Mouse (Mus musculus) lung, embryonic 16.5 days (tissue): ENCODE measurements around the gene Tlr9. TPM values are rescaled to one million over a fixed set of nuclear protein-coding genes. Genes with fewer than 3 reads are reported as not detected.
A peak's percentile ranks its signal among the peaks of the same experiment; 100 is the strongest.

ENCODE experiments used
- ATAC-seq: fragments of 200-750 bp; cut with Nextera tagmentation; 2 replicates; pipeline ENCODE4 v1.8.0; 2017; ENCODE audit warnings: low read depth, mild to moderate bottlenecking, moderate library complexity
- H3K27ac ChIP-seq: fragments of 300-500 bp; sonication (generic); 2 replicates; pipeline ENCODE4 v1.5.1; 2014; ENCODE audit warnings: mild to moderate bottlenecking, control low read depth, low read length
- H3K27me3 ChIP-seq: fragments of 300-500 bp; sonication (generic); 2 replicates; pipeline ENCODE4 v1.6.1; 2014; ENCODE audit warnings: low read depth, low read length, mixed read lengths; ENCODE audit not compliant: control insufficient read depth, insufficient read depth
- H3K36me3 ChIP-seq: fragments of 300-500 bp; sonication (generic); 2 replicates; pipeline ENCODE4 v1.6.1; 2014; ENCODE audit warnings: low read length; ENCODE audit not compliant: control insufficient read depth, insufficient read depth
- H3K4me1 ChIP-seq: fragments of 300-500 bp; sonication (generic); replicated peaks from 2 replicates; pipeline ENCODE4 v1.6.1; 2014; ENCODE audit warnings: low read length, mixed read lengths; ENCODE audit not compliant: control insufficient read depth, insufficient read depth
- H3K4me2 ChIP-seq: fragments of 300-500 bp; sonication (generic); 2 replicates; pipeline ENCODE4 v1.6.1; 2014; ENCODE audit warnings: low read depth, low read length, control low read depth
- H3K4me3 ChIP-seq: fragments of 300-500 bp; sonication (generic); 2 replicates; pipeline ENCODE4 v1.5.1; 2014; ENCODE audit warnings: mild to moderate bottlenecking, low read length, control low read depth
- H3K9ac ChIP-seq: fragments of 300-500 bp; sonication (generic); 2 replicates; pipeline ENCODE4 v1.6.1; 2014; ENCODE audit warnings: low read length, control low read depth
- H3K9me3 ChIP-seq: fragments of 300-500 bp; sonication (generic); 2 replicates; pipeline ENCODE4 v1.6.1; 2016; ENCODE audit warnings: low read length; ENCODE audit not compliant: control insufficient read depth
- WGBS: fragments of 180-500 bp; shearing (Covaris S2); extraction: QIAGEN DNeasy Blood & Tissue Kit; methylation state at CpG from one replicate; pipeline ENCODE4 v1.1.7; 2014; 5-methylcytosine and 5-hydroxymethylcytosine counted together
- polyA plus RNA-seq: library from polyadenylated mRNA; unstranded; fragments of >200 nt; fragmentation: Nextera tagmentation; extraction: Ambion mirVana; gene quantifications from 2 replicates; pipeline ENCODE4 v1.2.1, GENCODE M21; 2015

Gene Tlr9
- polyA plus RNA-seq, 1 experiment from 2014 or later = not detected

GRCm38 (mm10) chr9:106258412-106258811 lies 36.0 kb downstream of the Tlr9 start:
- 77% methylated on average over 4 of the region's 4 CpGs for WGBS
- Histone ChIP-seq H3K4me3 (no peak overlapping the region), H3K4me2 (no peak overlapping the region), H3K9me3 (no peaks in the 10 kb centered on the region), H3K27me3 (no peaks in the 10 kb centered on the region), H3K36me3 (no peaks in the 10 kb centered on the region), H3K4me1 (no peaks in the 10 kb centered on the region), H3K27ac (no peak overlapping the region), H3K9ac (no peak overlapping the region)
- no peak for ATAC-seq

- H3K9ac ChIP-seq = no peak overlapping the region
- H3K4me1 ChIP-seq = no peaks in the 10 kb centered on the region
- H3K27ac ChIP-seq = no peak overlapping the region
- no peaks in the 10 kb centered on the region for H3K36me3 ChIP-seq
- no peak overlapping the region for H3K4me2 ChIP-seq
- peak; percentile 47; the same call in 1 of the 2 replicates for ATAC-seq
- WGBS = 59% methylated on average over 5 of the region's 5 CpGs
- H3K4me3 ChIP-seq = no peak overlapping the region
- no peaks in the 10 kb centered on the region for H3K9me3 ChIP-seq
- no peaks in the 10 kb centered on the region for H3K27me3 ChIP-seq
These were observed 36.6 kb downstream of the Tlr9 start for GRCm38 (mm10) chr9:106258990-106259389.

GRCm38 (mm10) chr9:106261058-106261457 lies 38.7 kb downstream of the Tlr9 start:
- Histone ChIP-seq H3K27me3 (no peaks in the 10 kb centered on the region), H3K4me3 (no peak overlapping the region), H3K4me2 (no peak overlapping the region), H3K9ac (no peak overlapping the region), H3K9me3 (no peaks in the 10 kb centered on the region), H3K27ac (no peak overlapping the region), H3K36me3 (no peaks in the 10 kb centered on the region), H3K4me1 (no peaks in the 10 kb centered on the region; the same call in 1 of the 2 replicates)
- WGBS = 74% methylated on average over 6 of the region's 6 CpGs
- ATAC-seq = no peak

- Histone ChIP-seq H3K27me3 (no peaks in the 10 kb centered on the region), H3K27ac (no peak overlapping the region), H3K4me2 (no peak overlapping the region), H3K36me3 (no peaks in the 10 kb centered on the region), H3K4me3 (no peak overlapping the region), H3K9me3 (no peaks in the 10 kb centered on the region), H3K4me1 (no peaks in the 10 kb centered on the region; the same call in 1 of the 2 replicates), H3K9ac (no peak overlapping the region)
- ATAC-seq = no peak
- WGBS = 61% methylated on average over 3 of the region's 3 CpGs
These were observed 39.1 kb downstream of the Tlr9 start for GRCm38 (mm10) chr9:106261491-106261890.

- Histone ChIP-seq H3K27me3 (no peaks in the 10 kb centered on the region), H3K36me3 (no peaks in the 10 kb centered on the region), H3K4me3 (no peak overlapping the region), H3K4me1 (no peaks in the 10 kb centered on the region; the same call in 1 of the 2 replicates), H3K9me3 (no peaks in the 10 kb centered on the region), H3K4me2 (no peak overlapping the region), H3K9ac (no peak overlapping the region), H3K27ac (no peak overlapping the region)
- no peak for ATAC-seq
- WGBS = 72% methylated on average over 3 of the region's 3 CpGs
These were observed 39.7 kb downstream of the Tlr9 start for GRCm38 (mm10) chr9:106262075-106262474.

GRCm38 (mm10) chr9:106263381-106263924 lies 41.1 kb downstream of the Tlr9 start:
- Histone ChIP-seq H3K4me2 (no peak overlapping the region), H3K9ac (no peak overlapping the region), H3K4me3 (no peak overlapping the region), H3K9me3 (no peaks in the 10 kb centered on the region), H3K36me3 (no peaks in the 10 kb centered on the region), H3K4me1 (no peaks in the 10 kb centered on the region; the same call in 1 of the 2 replicates), H3K27me3 (no peaks in the 10 kb centered on the region), H3K27ac (no peak overlapping the region)
- 60% methylated on average over 9 of the region's 9 CpGs for WGBS
- no peak for ATAC-seq

- 52% methylated on average over 12 of the region's 12 CpGs for WGBS
- Histone ChIP-seq H3K4me2 (no peak overlapping the region), H3K27ac (no peak overlapping the region), H3K4me1 (no peaks in the 10 kb centered on the region; the same call in 1 of the 2 replicates), H3K27me3 (no peaks in the 10 kb centered on the region), H3K9me3 (no peaks in the 10 kb centered on the region), H3K9ac (no peak overlapping the region), H3K36me3 (no peaks in the 10 kb centered on the region), H3K4me3 (no peak overlapping the region)
- peak; percentile 69 for ATAC-seq
These were observed 43.1 kb downstream of the Tlr9 start for GRCm38 (mm10) chr9:106265358-106266075.

GRCm38 (mm10) chr9:106266936-106267657 lies 44.7 kb downstream of the Tlr9 start:
- ATAC-seq = no peak
- no peaks in the 10 kb centered on the region for H3K36me3 ChIP-seq

GRCm38 (mm10) chr9:106268421-106268820 lies 46.0 kb downstream of the Tlr9 start:
- H3K9me3 ChIP-seq = no peaks in the 10 kb centered on the region
- no peaks in the 10 kb centered on the region for H3K36me3 ChIP-seq
- H3K4me2 ChIP-seq = no peak overlapping the region
- no peak overlapping the region for H3K4me3 ChIP-seq
- H3K4me1 ChIP-seq = no peaks in the 10 kb centered on the region; the same call in 1 of the 2 replicates
- H3K27ac ChIP-seq = no peak overlapping the region
- no peaks in the 10 kb centered on the region for H3K27me3 ChIP-seq
- H3K9ac ChIP-seq = no peak overlapping the region
- ATAC-seq = peak; percentile 16; the same call in 1 of the 2 replicates
- 43% methylated on average over 4 of the region's 4 CpGs for WGBS

More at GRCm38 (mm10) chr9:106266936-106267657, 44.7 kb downstream of the Tlr9 start:
- H3K27ac ChIP-seq = no peak overlapping the region
- WGBS = 45% methylated on average over 2 of the region's 2 CpGs
- no peak overlapping the region for H3K4me2 ChIP-seq
- no peak overlapping the region for H3K4me3 ChIP-seq
- H3K4me1 ChIP-seq = no peaks in the 10 kb centered on the region; the same call in 1 of the 2 replicates
- H3K9me3 ChIP-seq = no peaks in the 10 kb centered on the region
- no peak overlapping the region for H3K9ac ChIP-seq
- H3K27me3 ChIP-seq = no peaks in the 10 kb centered on the region
